Mouse (Mus musculus) lung, embryonic 14.5 days (tissue): Measurements from ENCODE around the gene Phf21b. TPM values are rescaled to one million over a fixed set of nuclear protein-coding genes. Genes with fewer than 3 reads are reported as not detected.

Source experiments
- ATAC-seq: fragments of 200-750 bp; cut with Nextera tagmentation; 2 replicates; pipeline ENCODE4 v1.8.0; 2017; ENCODE audit warnings: mild to moderate bottlenecking, moderate TSS enrichment, moderate library complexity; ENCODE audit not compliant: insufficient read depth
- DNase-seq: peaks from one replicate; pipeline ENCODE4 v3.0.0-alpha.2; 2015
- H3K27ac ChIP-seq: fragments of 300-500 bp; sonication (generic); 2 replicates; pipeline ENCODE4 v1.5.1; 2014; ENCODE audit warnings: low read depth, mild to moderate bottlenecking, moderate library complexity
- H3K27me3 ChIP-seq: fragments of 300-500 bp; sonication (generic); 2 replicates; pipeline ENCODE4 v1.6.1; 2014; ENCODE audit warnings: low read length, control low read depth; ENCODE audit not compliant: insufficient read depth
- H3K36me3 ChIP-seq: fragments of 300-500 bp; sonication (generic); 2 replicates; pipeline ENCODE4 v1.6.1; 2014; ENCODE audit warnings: control low read depth; ENCODE audit not compliant: insufficient read depth
- H3K4me1 ChIP-seq: fragments of 300-500 bp; sonication (generic); 2 replicates; pipeline ENCODE4 v1.6.1; 2014; ENCODE audit warnings: antibody characterized with exemption, control low read depth; ENCODE audit not compliant: insufficient read depth
- H3K4me2 ChIP-seq: fragments of 300-500 bp; sonication (generic); 2 replicates; pipeline ENCODE4 v1.6.1; 2014; ENCODE audit warnings: mild to moderate bottlenecking
- H3K4me3 ChIP-seq: fragments of 300-500 bp; sonication (generic); 2 replicates; pipeline ENCODE4 v1.5.1; 2014; ENCODE audit warnings: low read depth, low read length
- H3K9ac ChIP-seq: fragments of 300-500 bp; sonication (generic); 2 replicates; pipeline ENCODE4 v1.6.1; 2014
- H3K9me3 ChIP-seq: fragments of 300-500 bp; sonication (generic); 2 replicates; pipeline ENCODE4 v1.6.1; 2016; ENCODE audit warnings: low read depth, low read length, control low read depth
- CTCF ChIP-seq: IDR thresholded peaks from 2 replicates; pipeline ENCODE4 v1.5.1; 2016; ENCODE audit warnings: antibody characterized with exemption, low read depth
- WGBS: fragments of 180-500 bp; shearing (Covaris S2); extraction: QIAGEN DNeasy Blood & Tissue Kit; methylation state at CpG from one replicate; pipeline ENCODE4 v1.1.7; 2014; 5-methylcytosine and 5-hydroxymethylcytosine counted together
- polyA plus RNA-seq: library from polyadenylated mRNA; unstranded; fragments of >200 nt; fragmentation: Nextera tagmentation; extraction: Ambion mirVana; gene quantifications from 2 replicates; pipeline ENCODE4 v1.2.1, GENCODE M21; 2014

Phf21b gene
- polyA plus RNA-seq, 1 experiment from 2014 or later, result 1.8 TPM

DNA sequence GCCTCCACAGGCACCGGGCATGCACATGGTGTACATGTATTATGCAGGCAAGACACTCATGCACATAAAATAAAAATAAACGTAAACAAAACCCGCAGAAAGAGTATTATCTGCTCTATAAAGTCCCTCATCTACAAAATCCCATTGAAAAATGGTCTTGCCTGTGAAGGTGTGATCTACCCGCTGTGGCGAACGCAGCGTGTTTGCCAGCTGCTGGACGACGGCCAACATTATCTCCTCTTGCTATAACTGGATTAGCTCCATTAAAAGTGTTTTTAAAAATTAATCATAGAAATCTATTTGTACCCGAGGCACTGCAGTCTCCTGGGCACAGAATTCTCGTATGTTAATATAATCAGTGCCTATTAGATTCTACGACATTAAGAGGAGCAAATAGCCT is 32.2 kb upstream of the Phf21b start:
- H3K27me3 ChIP-seq, result no peaks in the 10 kb centered on the region
- ATAC-seq (no peak), DNase-seq (no peak)
- no peak for TF ChIP-seq CTCF
- no peak overlapping the region for H3K4me3 ChIP-seq
- no peaks in the 10 kb centered on the region for H3K9me3 ChIP-seq
- H3K4me1 ChIP-seq, result no peaks in the 10 kb centered on the region
- H3K4me2 ChIP-seq, result no peak overlapping the region
- H3K27ac ChIP-seq, result no peak overlapping the region
- no peak overlapping the region for H3K9ac ChIP-seq
- no peaks in the 10 kb centered on the region for H3K36me3 ChIP-seq
- WGBS, result 58% methylated on average over 12 of the region's 12 CpGs

DNA sequence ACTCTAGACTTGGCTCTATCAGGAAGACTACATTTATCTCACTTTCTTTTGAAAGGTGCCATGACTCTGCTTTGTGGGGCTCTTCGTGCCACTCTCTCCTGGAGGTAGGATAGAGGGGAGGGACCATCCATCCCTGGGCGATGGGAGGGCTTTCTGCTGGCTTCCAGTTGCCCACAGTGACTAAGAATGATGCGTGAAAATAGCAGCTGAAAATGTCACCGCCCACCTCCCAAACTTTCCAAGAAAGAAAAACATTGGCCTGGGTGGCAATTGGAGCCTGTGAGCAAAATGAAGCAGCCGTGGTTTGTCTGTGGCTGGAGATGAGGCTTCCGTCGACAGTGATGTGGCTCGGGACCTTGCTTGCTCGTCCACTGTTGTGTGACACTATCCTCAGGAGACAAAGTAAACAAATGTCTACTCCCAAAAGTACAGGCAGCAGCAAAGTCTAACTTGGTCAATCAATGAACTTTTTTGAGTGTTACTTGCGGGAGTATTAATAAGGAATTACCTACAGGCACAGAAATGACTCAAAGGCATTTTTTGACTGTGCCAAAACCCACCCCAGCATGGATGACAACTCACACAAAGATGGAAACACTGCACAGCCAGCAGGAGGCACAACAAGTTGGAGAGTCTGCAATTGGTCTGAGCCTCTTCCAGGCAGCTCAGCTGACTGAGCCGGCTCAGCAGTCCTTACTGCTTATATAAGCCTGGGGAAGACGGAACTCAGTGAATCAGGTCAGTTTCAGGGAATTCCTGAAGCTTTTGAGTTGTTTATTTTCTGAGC is 21.4 kb upstream of the Phf21b start:
- Histone ChIP-seq H3K36me3 (no peaks in the 10 kb centered on the region), H3K9me3 (no peaks in the 10 kb centered on the region), H3K27ac (no peak overlapping the region), H3K4me2 (no peak overlapping the region), H3K27me3 (no peaks in the 10 kb centered on the region), H3K4me3 (no peak overlapping the region), H3K4me1 (no peaks in the 10 kb centered on the region), H3K9ac (no peak overlapping the region)
- no peak for ATAC-seq
- DNase-seq, result no peak
- 70% methylated on average over 12 of the region's 12 CpGs for WGBS
- TF ChIP-seq CTCF, result no peak

DNA sequence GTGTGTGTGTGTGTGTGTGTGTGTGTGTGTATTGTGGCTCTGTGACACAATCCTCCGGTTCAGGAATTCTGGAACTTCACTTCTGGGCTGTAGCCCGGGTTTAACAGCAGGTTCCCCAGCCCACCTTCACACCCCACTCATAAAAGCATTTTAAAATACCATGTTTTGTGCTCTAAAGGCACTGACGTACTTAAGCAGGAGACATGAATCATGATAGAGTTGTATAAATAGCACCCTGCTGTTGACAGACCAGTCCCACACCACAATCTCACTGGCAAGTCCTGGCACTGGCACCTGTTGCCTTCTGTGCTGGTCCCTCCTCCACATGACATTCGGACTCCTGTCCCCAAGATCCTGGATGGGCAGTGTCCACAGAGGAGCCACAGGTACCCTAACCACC is 18.0 kb upstream of the Phf21b start:
- H3K27me3 ChIP-seq, result no peaks in the 10 kb centered on the region
- H3K4me2 ChIP-seq, result no peak overlapping the region
- H3K4me3 ChIP-seq, result no peak overlapping the region
- H3K36me3 ChIP-seq, result no peaks in the 10 kb centered on the region
- no peak overlapping the region for H3K27ac ChIP-seq
- no peak for TF ChIP-seq CTCF
- ATAC-seq (no peak), DNase-seq (no peak)
- no peaks in the 10 kb centered on the region for H3K4me1 ChIP-seq
- 72% methylated on average over 4 of the region's 4 CpGs for WGBS
- H3K9ac ChIP-seq, result no peak overlapping the region
- no peaks in the 10 kb centered on the region for H3K9me3 ChIP-seq

DNA sequence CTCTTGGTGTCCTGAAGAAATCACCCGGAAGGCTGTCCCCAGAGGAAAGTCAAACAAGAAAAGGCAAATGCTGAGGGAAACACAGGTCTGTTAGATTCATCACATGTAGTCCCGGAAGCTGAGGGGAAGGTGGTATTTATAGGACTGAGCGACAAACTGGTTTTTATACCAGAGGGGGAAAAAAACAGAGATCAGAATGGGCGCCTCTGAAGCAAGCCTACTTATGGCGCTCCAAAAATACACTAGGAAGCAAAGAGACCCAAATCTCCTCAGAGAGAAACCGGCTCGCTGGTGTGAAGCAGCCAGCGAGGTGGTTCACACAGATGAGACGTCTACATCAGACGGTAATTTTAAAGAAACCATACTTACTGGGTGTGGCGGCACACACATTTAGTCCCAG is 17.2 kb upstream of the Phf21b start:
- H3K4me3 ChIP-seq, result no peak overlapping the region
- no peaks in the 10 kb centered on the region for H3K9me3 ChIP-seq
- no peaks in the 10 kb centered on the region for H3K36me3 ChIP-seq
- H3K9ac ChIP-seq, result no peak overlapping the region
- no peak for DNase-seq
- no peak for ATAC-seq
- no peak overlapping the region for H3K27ac ChIP-seq
- no peaks in the 10 kb centered on the region for H3K4me1 ChIP-seq
- no peak for TF ChIP-seq CTCF
- 77% methylated on average over 11 of the region's 11 CpGs for WGBS
- no peaks in the 10 kb centered on the region for H3K27me3 ChIP-seq
- no peak overlapping the region for H3K4me2 ChIP-seq

DNA sequence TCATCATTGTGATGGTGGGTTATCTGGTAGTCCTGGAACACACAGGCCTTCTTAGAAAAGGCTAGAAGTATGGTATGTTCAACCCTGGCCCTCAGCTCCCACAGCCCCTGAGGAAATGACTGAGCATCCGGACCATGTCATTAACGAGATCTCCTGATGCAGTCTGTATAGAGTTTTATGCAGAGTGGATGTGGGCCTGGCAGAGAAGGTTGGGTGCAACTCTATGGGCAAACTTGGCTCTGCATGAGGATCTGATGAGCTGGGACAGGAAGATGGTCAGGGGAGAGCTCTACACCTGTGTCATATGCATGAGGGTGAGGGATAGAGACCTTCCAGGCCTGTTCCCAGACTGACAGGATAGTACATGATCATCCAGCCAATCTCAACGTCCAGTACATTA is 16.0 kb upstream of the Phf21b start:
- no peaks in the 10 kb centered on the region for H3K9me3 ChIP-seq
- WGBS, result 83% methylated on average over 3 of the region's 3 CpGs
- no peak overlapping the region for H3K4me2 ChIP-seq
- DNase-seq (no peak), ATAC-seq (no peak)
- H3K36me3 ChIP-seq, result no peaks in the 10 kb centered on the region
- no peak overlapping the region for H3K9ac ChIP-seq
- no peaks in the 10 kb centered on the region for H3K27me3 ChIP-seq
- no peak overlapping the region for H3K4me3 ChIP-seq
- H3K27ac ChIP-seq, result no peak overlapping the region
- H3K4me1 ChIP-seq, result no peaks in the 10 kb centered on the region
- no peak for TF ChIP-seq CTCF

DNA sequence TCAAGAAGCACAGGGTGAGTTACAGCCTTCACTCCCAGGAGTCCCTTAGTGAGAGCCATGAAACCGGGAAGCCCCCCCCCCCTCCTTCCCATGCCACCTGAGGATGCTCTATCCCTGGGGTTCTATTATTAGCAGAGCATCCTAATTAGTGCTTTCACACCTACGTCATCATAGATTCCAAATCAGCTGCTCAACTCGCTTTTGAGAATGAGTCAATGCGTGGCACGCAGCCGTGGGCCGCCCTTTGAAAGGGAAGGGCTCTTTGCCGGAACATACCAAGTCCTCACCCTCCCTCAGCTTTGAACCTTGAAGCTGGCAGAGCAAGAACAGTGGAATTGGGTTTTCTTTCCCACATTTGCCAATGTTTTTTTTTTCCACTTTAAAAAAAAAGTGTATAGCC is 6.1 kb upstream of the Phf21b start:
- Histone ChIP-seq H3K9me3 (no peaks in the 10 kb centered on the region), H3K4me1 (0 out of 2 replicates have a peak, but pooled peaks cover 3% of the 10 kb centered on the region), H3K27me3 (0 out of 2 replicates have a peak, but pooled peaks cover 4% of the 10 kb centered on the region), H3K27ac (no peak overlapping the region), H3K4me3 (no peak overlapping the region), H3K9ac (no peak overlapping the region), H3K36me3 (no peaks in the 10 kb centered on the region), H3K4me2 (no peak overlapping the region)
- 89% methylated on average over 8 of the region's 8 CpGs for WGBS
- ATAC-seq, result no peak
- DNase-seq, result no peak
- no peak for TF ChIP-seq CTCF

DNA sequence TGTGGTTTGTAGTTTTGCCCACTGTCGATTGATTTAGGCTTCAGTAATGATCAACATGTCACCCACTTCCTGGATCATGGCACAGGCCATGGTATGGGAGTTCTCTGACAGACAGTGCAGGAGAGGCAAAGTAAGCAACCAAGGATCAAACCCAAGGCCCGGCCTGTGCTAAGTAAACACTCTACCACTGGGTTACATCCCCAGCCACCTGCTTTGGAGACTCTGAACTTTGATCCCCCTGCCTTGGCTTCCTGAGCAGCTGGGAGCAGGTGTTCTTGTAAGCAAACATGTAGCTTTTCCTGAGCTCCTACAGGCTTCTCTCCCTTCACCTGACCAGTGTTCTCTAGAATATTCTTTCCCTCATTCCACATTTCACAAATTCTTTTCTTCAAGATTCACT is 1.8 kb upstream of the Phf21b start:
- no peak overlapping the region for H3K27ac ChIP-seq
- no peaks in the 10 kb centered on the region for H3K36me3 ChIP-seq
- no peak overlapping the region for H3K9ac ChIP-seq
- H3K9me3 ChIP-seq, result no peaks in the 10 kb centered on the region
- WGBS, result 35% methylated on average over 2 of the region's 2 CpGs
- peaks cover 10% of the 10 kb centered on the region; the same call in 1 of the 2 replicates for H3K4me1 ChIP-seq
- DNase-seq (no peak), ATAC-seq (no peak)
- no peak overlapping the region for H3K4me3 ChIP-seq
- H3K27me3 ChIP-seq, result peaks cover 18% of the 10 kb centered on the region
- no peak overlapping the region for H3K4me2 ChIP-seq
- TF ChIP-seq CTCF, result no peak
